Mouse (Mus musculus) left cerebral cortex, adult 11 months (tissue): ENCODE data around the gene Tle2.
A peak's percentile ranks its signal among the peaks of the same experiment; 100 is the strongest.

Experiments used
- DNase-seq: peaks from one replicate; pipeline ENCODE4 v3.0.0; 2022; ENCODE audit warnings: low spot score

Tle2 gene

GRCm38 (mm10) chr10:81574081-81575056, at the start of gene Tle2:
Gene Tle2, plus strand, starts transcription at chr10:81574561.
- no peak for DNase-seq

- no peak for DNase-seq
Measured at GRCm38 (mm10) chr10:81525017-81525694, 49.2 kb upstream of the Tle2 start.

- DNase-seq, result peak; percentile 60
Measured at GRCm38 (mm10) chr10:81526779-81527178, 47.6 kb upstream of the Tle2 start.

GRCm38 (mm10) chr10:81534826-81535225, 39.5 kb upstream of the Tle2 start:
- DNase-seq, result no peak

GRCm38 (mm10) chr10:81536734-81537133, 37.6 kb upstream of the Tle2 start:
- DNase-seq, result no peak

- no peak for DNase-seq
Measured at GRCm38 (mm10) chr10:81537429-81537828, 36.9 kb upstream of the Tle2 start.

GRCm38 (mm10) chr10:81538321-81539048, 35.9 kb upstream of the Tle2 start:
- DNase-seq, result no peak

- DNase-seq, result no peak
Measured at GRCm38 (mm10) chr10:81541363-81541762, 33.0 kb upstream of the Tle2 start.

GRCm38 (mm10) chr10:81541803-81542202, 32.6 kb upstream of the Tle2 start:
- DNase-seq, result no peak

GRCm38 (mm10) chr10:81542727-81543460, 31.5 kb upstream of the Tle2 start:
- no peak for DNase-seq

- DNase-seq, result no peak
Measured at GRCm38 (mm10) chr10:81543633-81544032, 30.7 kb upstream of the Tle2 start.

- DNase-seq, result no peak
Measured at GRCm38 (mm10) chr10:81544296-81545160, 29.8 kb upstream of the Tle2 start.

GRCm38 (mm10) chr10:81545161-81545747, 29.1 kb upstream of the Tle2 start, which contains the start of gene Gna11:
Gene Gna11, minus strand, starts transcription at chr10:81545190.
- peak; percentile 99 for DNase-seq

GRCm38 (mm10) chr10:81546332-81546731, 28.0 kb upstream of the Tle2 start:
- DNase-seq, result no peak

- no peak for DNase-seq
Measured at GRCm38 (mm10) chr10:81546788-81547571, 27.4 kb upstream of the Tle2 start.

- DNase-seq, result no peak
Measured at GRCm38 (mm10) chr10:81548944-81549343, 25.4 kb upstream of the Tle2 start.

GRCm38 (mm10) chr10:81550257-81550656, 24.1 kb upstream of the Tle2 start:
- DNase-seq, result no peak

GRCm38 (mm10) chr10:81551597-81552102, 22.7 kb upstream of the Tle2 start:
- DNase-seq, result peak; percentile 79

- DNase-seq, result no peak
Measured at GRCm38 (mm10) chr10:81553232-81553631, 21.1 kb upstream of the Tle2 start.
